Mouse (Mus musculus): Measurements from ENCODE around the gene Baz2a.
A peak's percentile ranks its signal among the peaks of the same experiment; 100 is the strongest.

Gene Baz2a

GRCm38 (mm10) chr10:128175996-128176755 is 84.8 kb downstream of the Baz2a start:
- DNase-seq (ENCODE audit: low spot score in 2 of 2) = peak in 1 of 2 experiments; percentile 46

- no peak for DNase-seq (ENCODE audit: low spot score in 2 of 2)
Measured at GRCm38 (mm10) chr10:128177316-128177715, 85.9 kb downstream of the Baz2a start.

All from left cerebral cortex, adult 9 months (tissue).